Mouse (Mus musculus) intestine, postnatal 0 days (tissue): ENCODE results near the gene Neurl4. TPM values are rescaled to one million over a fixed set of nuclear protein-coding genes. Genes with fewer than 3 reads are reported as not detected.
"Not testable (repeated sequence)": the region's sequence is repeated elsewhere in the genome, so short reads cannot be mapped to it uniquely, and the experiment has no call there.

Source experiments
- ATAC-seq: fragments of 200-750 bp; cut with Nextera tagmentation; 2 replicates; pipeline ENCODE4 v1.8.0; 2017; ENCODE audit warnings: mild to moderate bottlenecking, moderate TSS enrichment, moderate library complexity
- H3K27ac ChIP-seq: fragments of 300-500 bp; sonication (generic); 2 replicates; pipeline ENCODE4 v1.5.1; 2014; ENCODE audit warnings: mild to moderate bottlenecking, low read depth, low read length, moderate library complexity
- H3K27me3 ChIP-seq: fragments of 300-500 bp; sonication (generic); replicated peaks from 2 replicates; pipeline ENCODE4 v1.6.1; 2014; ENCODE audit warnings: low read length, mixed read lengths; ENCODE audit not compliant: control insufficient read depth, insufficient read depth
- H3K36me3 ChIP-seq: fragments of 300-500 bp; sonication (generic); 2 replicates; pipeline ENCODE4 v1.6.1; 2014; ENCODE audit warnings: mild to moderate bottlenecking, moderate library complexity; ENCODE audit not compliant: control insufficient read depth, insufficient read depth
- H3K4me1 ChIP-seq: fragments of 300-500 bp; sonication (generic); replicated peaks from 2 replicates; pipeline ENCODE4 v1.6.1; 2014; ENCODE audit warnings: antibody characterized with exemption, low read length, mixed read lengths; ENCODE audit not compliant: control insufficient read depth, insufficient read depth
- H3K4me2 ChIP-seq: fragments of 300-500 bp; sonication (generic); replicated peaks from 2 replicates; pipeline ENCODE4 v1.6.1; 2014; ENCODE audit warnings: low read depth, mild to moderate bottlenecking, moderate library complexity
- H3K4me3 ChIP-seq: fragments of 300-500 bp; sonication (generic); 2 replicates; pipeline ENCODE4 v1.5.1; 2014; ENCODE audit warnings: low read depth, low read length
- H3K9ac ChIP-seq: fragments of 300-500 bp; sonication (generic); 2 replicates; pipeline ENCODE4 v1.6.1; 2014; ENCODE audit warnings: mild to moderate bottlenecking, low read depth, low read length
- H3K9me3 ChIP-seq: fragments of 300-500 bp; sonication (generic); 2 replicates; pipeline ENCODE4 v1.6.1; 2016; ENCODE audit warnings: mixed run types; ENCODE audit not compliant: control insufficient read depth
- CTCF ChIP-seq: sonication (generic); IDR thresholded peaks from 2 replicates; pipeline ENCODE4 v1.5.1; 2016; ENCODE audit warnings: low read depth, mild to moderate bottlenecking, control low read depth, antibody characterized with exemption, moderate library complexity
- WGBS: fragments of 180-500 bp; shearing (Covaris S2); extraction: QIAGEN DNeasy Blood & Tissue Kit; methylation state at CpG from one replicate; pipeline ENCODE4 v1.1.7; 2014; 5-methylcytosine and 5-hydroxymethylcytosine counted together
- polyA plus RNA-seq: library from polyadenylated mRNA; unstranded; fragments of >200 nt; fragmentation: Nextera tagmentation; extraction: Ambion mirVana; gene quantifications from 2 replicates; pipeline ENCODE4 v1.2.1, GENCODE M21; 2015

Neurl4 gene
- polyA plus RNA-seq = 9.7 and 10.3 TPM in 2 replicates

GRCm38 (mm10) chr11:69900471-69901405 is at the start of gene Neurl4, which contains the start of gene 2810408A11Rik:
TSS of gene Neurl4 (plus strand) at chr11:69901072.
TSS of gene 2810408A11Rik (minus strand) at chr11:69900987.
- Histone ChIP-seq H3K27me3 (no peaks in the 10 kb centered on the region), H3K4me1 (no peaks in the 10 kb centered on the region), H3K9me3 (no peaks in the 10 kb centered on the region), H3K4me2 (peak within 1 kb of the TSS; percentile 98), H3K36me3 (peaks cover 19% of the 10 kb centered on the region), H3K9ac (peak within 1 kb of the TSS; percentile 65), H3K4me3 (peak within 1 kb of the TSS; percentile 75), H3K27ac (peak within 1 kb of the TSS; percentile 89)
- under 1% methylated on average over 38 of the region's 38 CpGs for WGBS
- TF ChIP-seq CTCF = no peak
- peak; percentile 93 for ATAC-seq

GRCm38 (mm10) chr11:69853994-69854393 is 46.9 kb upstream of the Neurl4 start:
- Histone ChIP-seq H3K27me3 (no peaks in the 10 kb centered on the region), H3K9ac (no peak overlapping the region), H3K4me1 (no peaks in the 10 kb centered on the region), H3K36me3 (peaks cover 54% of the 10 kb centered on the region), H3K9me3 (no peaks in the 10 kb centered on the region), H3K4me2 (no peak overlapping the region), H3K27ac (no peak overlapping the region), H3K4me3 (no peak overlapping the region)
- WGBS = 31% methylated on average over 7 of the region's 7 CpGs
- no peak for TF ChIP-seq CTCF
- peak; percentile 22; the same call in 1 of the 2 replicates for ATAC-seq

- no peak overlapping the region for H3K27ac ChIP-seq
- H3K36me3 ChIP-seq = peaks cover 54% of the 10 kb centered on the region
- no peak for ATAC-seq
- H3K9me3 ChIP-seq = no peaks in the 10 kb centered on the region
- TF ChIP-seq CTCF = no peak
- H3K4me3 ChIP-seq = no peak overlapping the region
- no peaks in the 10 kb centered on the region for H3K4me1 ChIP-seq
- no peaks in the 10 kb centered on the region for H3K27me3 ChIP-seq
- H3K4me2 ChIP-seq = no peak overlapping the region
- no peak overlapping the region for H3K9ac ChIP-seq
- WGBS = 76% methylated on average over 10 of the region's 10 CpGs
These were observed 46.2 kb upstream of the Neurl4 start for GRCm38 (mm10) chr11:69854680-69855079.

GRCm38 (mm10) chr11:69855347-69855746 is 45.5 kb upstream of the Neurl4 start:
- Histone ChIP-seq H3K4me2 (no peak overlapping the region), H3K36me3 (peaks cover 48% of the 10 kb centered on the region), H3K27me3 (no peaks in the 10 kb centered on the region), H3K4me3 (no peak overlapping the region), H3K9ac (no peak overlapping the region), H3K27ac (no peak overlapping the region), H3K9me3 (no peaks in the 10 kb centered on the region), H3K4me1 (no peaks in the 10 kb centered on the region)
- TF ChIP-seq CTCF = peak; percentile 65
- ATAC-seq = no peak
- WGBS = 48% methylated on average over 16 of the region's 16 CpGs

- Histone ChIP-seq H3K9ac (peak within 1 kb of the TSS; percentile 48), H3K27ac (peak within 1 kb of the TSS; percentile 83), H3K27me3 (no peaks in the 10 kb centered on the region), H3K4me3 (peak within 1 kb of the TSS; percentile 30), H3K4me1 (no peaks in the 10 kb centered on the region), H3K36me3 (peaks cover 17% of the 10 kb centered on the region; the same call in 1 of the 2 replicates), H3K4me2 (peak within 1 kb of the TSS; percentile 63), H3K9me3 (no peaks in the 10 kb centered on the region)
- ATAC-seq = peak; percentile 92
- no peak for TF ChIP-seq CTCF
- WGBS = 12% methylated on average over 30 of the region's 30 CpGs
These were observed 42.5 kb upstream of the Neurl4 start, which contains the start of gene Tnk1 for GRCm38 (mm10) chr11:69858113-69858998. TSS of gene Tnk1 (minus strand) at chr11:69858730.

GRCm38 (mm10) chr11:69863729-69864128 is 37.1 kb upstream of the Neurl4 start:
- H3K4me1 ChIP-seq, H3K27ac ChIP-seq, H3K9me3 ChIP-seq, H3K9ac ChIP-seq, H3K27me3 ChIP-seq, H3K4me3 ChIP-seq, H3K4me2 ChIP-seq, ATAC-seq, H3K36me3 ChIP-seq: not testable (repeated sequence)
- WGBS = 71% methylated on average over 3 of the region's 3 CpGs
